Mouse (Mus musculus): Measurements from ENCODE around the gene Qprt.

The Qprt gene

DNA sequence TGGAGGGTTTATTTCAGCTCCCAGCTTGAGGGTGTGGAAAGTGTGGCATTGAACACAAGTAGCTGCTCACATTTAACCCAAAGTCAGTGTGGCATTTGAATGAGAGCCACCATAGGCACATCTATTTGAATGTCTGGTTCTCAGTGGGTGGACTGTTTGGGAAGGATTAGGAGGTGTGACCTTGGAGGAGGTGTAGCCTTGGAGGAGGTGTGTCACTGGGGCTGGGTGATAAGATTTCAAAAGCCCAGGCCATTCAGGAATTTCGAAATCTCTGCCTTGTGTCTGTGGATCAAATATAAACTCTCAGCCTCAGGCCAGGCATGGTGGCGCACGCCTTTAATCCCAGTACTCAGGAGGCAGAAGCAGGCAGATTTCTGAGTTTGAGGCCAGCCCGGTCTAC, 23.1 kb downstream of the Qprt start:
- no peaks in the 10 kb centered on the region for H3K27me3 ChIP-seq (ENCODE audit: insufficient read depth, low read length)
- peaks cover 24% of the 10 kb centered on the region for H3K4me1 ChIP-seq (replicated peaks; ENCODE audit: low read depth, low read length)
- no peak overlapping the region for H3K4me3 ChIP-seq (replicated peaks; ENCODE audit: low read length)
- peaks cover 9% of the 10 kb centered on the region for H3K36me3 ChIP-seq (ENCODE audit: insufficient read depth, low read length)
- no peaks in the 10 kb centered on the region for H3K9me3 ChIP-seq (ENCODE audit: low read length)
- TF ChIP-seq POU5F1 (IDR thresholded peaks at IDR 0.05; ENCODE audit: borderline replicate concordance, low read length) (no peak), NANOG (IDR thresholded peaks at IDR 0.05; ENCODE audit: borderline replicate concordance, low read length) (no peak), CTCF (conservative IDR thresholded peaks at IDR 0.05; ENCODE audit: low read length) (no peak)

- Histone ChIP-seq H3K4me3 (replicated peaks; ENCODE audit: low read length) (no peak overlapping the region), H3K9me3 (ENCODE audit: low read length) (no peaks in the 10 kb centered on the region)
- no peak for TF ChIP-seq POU5F1 (IDR thresholded peaks at IDR 0.05; ENCODE audit: borderline replicate concordance, low read length)
- no peak for TF ChIP-seq CTCF (conservative IDR thresholded peaks at IDR 0.05; ENCODE audit: low read length)
Observed at GRCm38 (mm10) chr7:127098521-127098920, 23.5 kb downstream of the Qprt start.

DNA sequence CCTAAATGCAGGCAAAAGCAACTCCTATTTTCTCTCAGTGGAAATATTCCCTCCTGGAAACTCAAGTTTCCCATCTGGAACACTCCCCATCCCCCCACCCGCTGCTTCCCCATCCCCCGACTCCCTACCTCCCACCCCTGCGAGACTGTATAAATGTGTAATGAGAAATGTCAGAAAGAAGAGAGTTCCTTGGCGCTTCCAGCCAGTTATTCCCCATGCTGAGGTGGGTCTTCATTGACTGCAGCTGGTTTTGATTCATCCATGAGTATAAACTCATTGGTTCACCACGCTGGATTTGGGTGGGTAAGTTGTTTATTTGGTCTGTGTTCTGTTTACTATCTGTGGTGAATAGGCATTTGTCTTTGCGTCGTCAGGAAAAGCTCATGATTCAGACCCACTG, 25.6 kb downstream of the Qprt start:
- Histone ChIP-seq H3K4me1 (replicated peaks; ENCODE audit: low read depth, low read length) (peaks cover 38% of the 10 kb centered on the region), H3K4me3 (replicated peaks; ENCODE audit: low read length) (no peak overlapping the region), H3K27me3 (ENCODE audit: insufficient read depth, low read length) (no peaks in the 10 kb centered on the region), H3K9me3 (ENCODE audit: low read length) (no peaks in the 10 kb centered on the region), H3K36me3 (ENCODE audit: insufficient read depth, low read length) (peaks cover 28% of the 10 kb centered on the region)
- TF ChIP-seq POU5F1 (IDR thresholded peaks at IDR 0.05; ENCODE audit: borderline replicate concordance, low read length) (no peak), CTCF (conservative IDR thresholded peaks at IDR 0.05; ENCODE audit: low read length) (no peak), NANOG (IDR thresholded peaks at IDR 0.05; ENCODE audit: borderline replicate concordance, low read length) (no peak)

More at GRCm38 (mm10) chr7:127098521-127098920, 23.5 kb downstream of the Qprt start:
- peaks cover 13% of the 10 kb centered on the region for H3K36me3 ChIP-seq (ENCODE audit: insufficient read depth, low read length)
- peaks cover 21% of the 10 kb centered on the region for H3K4me1 ChIP-seq (replicated peaks; ENCODE audit: low read depth, low read length)
- no peaks in the 10 kb centered on the region for H3K27me3 ChIP-seq (ENCODE audit: insufficient read depth, low read length)

- no peaks in the 10 kb centered on the region for H3K9me3 ChIP-seq (ENCODE audit: low read length)
- peaks cover 28% of the 10 kb centered on the region for H3K36me3 ChIP-seq (ENCODE audit: insufficient read depth, low read length)
- H3K4me1 ChIP-seq (replicated peaks; ENCODE audit: low read depth, low read length), result peaks cover 59% of the 10 kb centered on the region
- H3K27me3 ChIP-seq (ENCODE audit: insufficient read depth, low read length), result no peaks in the 10 kb centered on the region
- no peak for TF ChIP-seq POU5F1 (IDR thresholded peaks at IDR 0.05; ENCODE audit: borderline replicate concordance, low read length)
- TF ChIP-seq CTCF (conservative IDR thresholded peaks at IDR 0.05; ENCODE audit: low read length), result no peak
- H3K4me3 ChIP-seq (replicated peaks; ENCODE audit: low read length), result no peak overlapping the region
Observed at GRCm38 (mm10) chr7:127093914-127094313, 28.1 kb downstream of the Qprt start.

DNA sequence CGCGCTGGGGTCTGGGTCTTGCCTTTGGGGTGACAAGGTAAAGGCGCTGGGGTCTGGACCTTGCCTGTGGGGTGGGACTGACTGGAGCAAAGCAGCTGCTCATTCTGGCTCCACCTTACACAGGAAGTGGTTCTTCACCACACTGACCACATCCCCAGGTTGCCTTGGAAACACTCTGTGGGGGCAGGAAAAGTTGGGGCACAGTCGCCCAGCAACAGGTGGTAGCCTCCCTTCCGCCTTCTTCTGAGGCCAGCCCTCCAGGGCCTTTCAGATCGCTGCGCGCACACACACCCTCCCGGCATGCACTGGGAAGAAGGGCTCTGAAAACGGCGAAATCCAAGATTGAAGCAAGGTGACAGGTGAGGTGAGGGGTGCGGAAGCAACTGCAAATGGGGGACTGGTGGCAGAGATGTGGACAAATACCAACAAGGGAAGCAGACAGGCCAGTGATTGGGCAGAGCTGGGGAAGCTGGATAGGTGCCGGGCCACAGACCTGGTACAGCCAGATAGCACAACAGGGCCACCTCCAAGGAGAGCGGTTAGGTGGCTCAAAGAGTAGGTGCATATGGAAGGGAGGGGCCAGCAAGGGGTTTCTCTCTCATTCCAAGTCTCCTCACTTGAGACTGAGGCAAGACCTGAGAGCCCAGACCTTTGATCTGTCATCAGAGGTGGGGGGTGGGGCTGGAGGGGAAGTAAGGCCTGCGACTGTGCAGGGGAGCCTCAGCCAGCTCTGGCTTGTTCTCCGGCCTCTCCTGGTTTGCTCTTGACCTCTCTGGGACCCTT, 30.7 kb downstream of the Qprt start, which contains the start of gene AI467606:
Gene AI467606 (plus strand): TSS at position 246 of the 783 bp plus-strand sequence.
- TF ChIP-seq POU5F1 (IDR thresholded peaks at IDR 0.05; ENCODE audit: borderline replicate concordance, low read length), result no peak
- no peak for TF ChIP-seq NANOG (IDR thresholded peaks at IDR 0.05; ENCODE audit: borderline replicate concordance, low read length)
- no peak for TF ChIP-seq CTCF (conservative IDR thresholded peaks at IDR 0.05; ENCODE audit: low read length)
- no peaks in the 10 kb centered on the region for H3K9me3 ChIP-seq (ENCODE audit: low read length)
- H3K4me3 ChIP-seq (replicated peaks; ENCODE audit: low read length), result peak within 1 kb of the TSS; percentile 87
- peaks cover 57% of the 10 kb centered on the region for H3K4me1 ChIP-seq (replicated peaks; ENCODE audit: low read depth, low read length)
- H3K27me3 ChIP-seq (ENCODE audit: insufficient read depth, low read length), result no peaks in the 10 kb centered on the region
- peaks cover 28% of the 10 kb centered on the region for H3K36me3 ChIP-seq (ENCODE audit: insufficient read depth, low read length)

DNA sequence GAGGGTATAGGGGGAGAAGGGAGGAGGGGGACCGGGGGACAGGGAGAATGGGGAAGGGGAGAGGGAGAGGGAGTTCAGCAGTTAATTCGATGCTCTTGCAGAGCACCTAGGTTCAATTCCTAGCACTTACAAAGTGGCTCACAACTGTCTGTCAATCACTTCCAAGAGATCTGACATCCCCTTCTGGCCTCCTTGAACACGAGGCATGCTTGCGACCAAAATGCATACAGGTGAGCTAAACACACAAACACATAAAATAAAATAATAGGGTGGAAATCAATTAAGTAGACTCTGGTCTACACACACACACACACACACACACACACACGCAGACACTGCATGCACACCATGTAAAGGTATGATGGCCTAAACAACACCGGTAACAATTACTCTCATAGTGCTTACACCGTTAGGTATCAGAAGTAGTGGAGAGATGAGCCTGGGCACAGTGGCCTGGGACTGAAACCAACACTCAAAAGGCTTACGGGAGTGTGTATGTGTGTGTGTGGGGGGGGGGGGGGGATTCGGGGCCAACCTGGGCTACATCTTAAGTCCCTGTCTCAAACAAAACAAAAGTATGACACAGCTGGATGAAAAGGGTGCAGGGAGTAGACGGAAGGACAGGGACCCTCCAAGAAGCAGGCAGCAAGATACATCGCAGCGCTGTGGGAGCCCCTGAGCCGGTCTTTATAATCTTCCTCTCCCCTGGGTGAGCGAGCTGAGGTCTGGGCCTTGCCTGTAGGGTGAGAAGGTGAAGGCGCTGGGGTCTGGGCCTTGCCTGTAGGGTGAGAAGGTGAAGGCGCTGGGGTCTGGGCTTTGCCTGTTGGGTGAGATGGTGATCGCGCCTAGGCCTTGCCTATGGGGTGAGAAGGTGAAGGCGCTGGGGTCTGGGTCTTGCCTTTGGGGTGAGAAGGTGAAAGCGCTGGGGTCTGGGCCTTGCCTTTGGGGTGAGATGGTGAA, 31.6 kb downstream of the Qprt start:
- peak overlapping the region; percentile 87 for H3K4me3 ChIP-seq (replicated peaks; ENCODE audit: low read length)

DNA sequence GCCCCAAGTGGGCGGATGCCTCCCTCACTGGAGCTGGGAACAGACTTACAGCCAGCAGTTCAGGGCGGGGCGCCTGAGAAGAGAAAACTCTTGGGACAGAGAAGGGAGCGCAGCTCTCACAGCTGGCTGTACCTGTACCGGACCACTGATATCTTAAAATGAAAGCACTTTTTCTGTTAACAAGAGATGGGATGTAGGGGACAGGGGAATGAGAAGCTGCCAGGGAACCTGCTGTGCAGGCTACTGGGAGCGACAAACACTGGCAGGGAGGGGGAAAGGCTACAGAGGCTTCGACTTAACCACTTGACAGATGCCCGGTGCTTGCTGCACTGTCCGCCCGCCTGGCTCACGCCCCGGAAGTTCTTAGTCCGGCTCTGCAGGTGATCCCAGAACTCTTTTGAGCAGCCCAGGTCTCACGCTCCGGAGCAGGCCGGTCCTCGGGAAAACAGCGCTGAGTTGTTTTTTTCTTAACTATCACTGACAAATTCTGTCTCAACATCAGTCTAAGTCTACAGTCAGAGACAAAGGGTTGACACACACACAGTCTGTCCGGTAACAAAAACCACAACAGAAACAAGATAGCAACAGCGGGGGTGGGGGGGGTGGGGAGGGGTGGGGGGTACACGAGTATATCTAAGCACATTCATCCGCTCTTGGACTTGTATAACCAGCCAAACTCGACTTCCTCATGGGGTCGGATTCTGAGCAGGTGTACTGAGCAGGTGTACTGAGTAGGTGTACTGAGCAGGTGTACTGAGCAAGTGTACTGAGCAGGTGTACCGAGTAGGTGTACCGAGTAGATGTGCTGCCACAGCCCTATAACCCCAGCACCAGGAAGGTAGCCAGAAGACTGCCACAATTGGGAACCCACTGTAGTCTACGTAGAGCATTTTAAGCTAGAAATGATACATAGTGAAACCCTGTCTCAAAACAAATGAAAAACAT, 32.9 kb downstream of the Qprt start:
- no peaks in the 10 kb centered on the region for H3K9me3 ChIP-seq (ENCODE audit: low read length)
- H3K4me1 ChIP-seq (replicated peaks; ENCODE audit: low read depth, low read length), result peaks cover 56% of the 10 kb centered on the region
- TF ChIP-seq POU5F1 (IDR thresholded peaks at IDR 0.05; ENCODE audit: borderline replicate concordance, low read length) (no peak), CTCF (conservative IDR thresholded peaks at IDR 0.05; ENCODE audit: low read length) (no peak), NANOG (IDR thresholded peaks at IDR 0.05; ENCODE audit: borderline replicate concordance, low read length) (no peak)
- H3K27me3 ChIP-seq (ENCODE audit: insufficient read depth, low read length), result no peaks in the 10 kb centered on the region
- peak overlapping the region; percentile 69 for H3K4me3 ChIP-seq (replicated peaks; ENCODE audit: low read length)
- H3K36me3 ChIP-seq (ENCODE audit: insufficient read depth, low read length), result peaks cover 21% of the 10 kb centered on the region

More for the DNA sequence above, 31.6 kb downstream of the Qprt start:
- H3K9me3 ChIP-seq (ENCODE audit: low read length), result no peaks in the 10 kb centered on the region
- H3K4me1 ChIP-seq (replicated peaks; ENCODE audit: low read depth, low read length), result peaks cover 52% of the 10 kb centered on the region
- TF ChIP-seq POU5F1 (IDR thresholded peaks at IDR 0.05; ENCODE audit: borderline replicate concordance, low read length), result no peak
- TF ChIP-seq NANOG (IDR thresholded peaks at IDR 0.05; ENCODE audit: borderline replicate concordance, low read length), result no peak
- TF ChIP-seq CTCF (conservative IDR thresholded peaks at IDR 0.05; ENCODE audit: low read length), result no peak
- peaks cover 28% of the 10 kb centered on the region for H3K36me3 ChIP-seq (ENCODE audit: insufficient read depth, low read length)
- H3K27me3 ChIP-seq (ENCODE audit: insufficient read depth, low read length), result no peaks in the 10 kb centered on the region
